Mouse (Mus musculus) forebrain, postnatal 0 days (tissue): ENCODE data around the gene Wtip. TPM values are rescaled to one million over a fixed set of nuclear protein-coding genes. Genes with fewer than 3 reads are reported as not detected.
A peak's percentile ranks its signal among the peaks of the same experiment; 100 is the strongest.

Experiments
- ATAC-seq: fragments of 200-750 bp; cut with Nextera tagmentation; 2 replicates; pipeline ENCODE4 v1.8.0; 2017; ENCODE audit warnings: mild to moderate bottlenecking, moderate library complexity
- DNase-seq: peaks from one replicate; pipeline ENCODE4 v3.0.0-alpha.2; 2015
- H3K27ac ChIP-seq: fragments of 300-500 bp; sonication (generic); 2 replicates; pipeline ENCODE4 v1.5.1; 2014; ENCODE audit warnings: low read depth, mild to moderate bottlenecking, antibody characterized with exemption, low read length, moderate library complexity, mixed read lengths
- H3K27me3 ChIP-seq: fragments of 300-500 bp; sonication (generic); 2 replicates; pipeline ENCODE4 v1.6.1; 2014; ENCODE audit warnings: mild to moderate bottlenecking, low read length, mixed read lengths; ENCODE audit not compliant: insufficient read depth
- H3K36me3 ChIP-seq: fragments of 300-500 bp; sonication (generic); 2 replicates; pipeline ENCODE4 v1.6.1; 2014; ENCODE audit warnings: mild to moderate bottlenecking, moderate library complexity; ENCODE audit not compliant: insufficient read depth
- H3K4me1 ChIP-seq: fragments of 300-500 bp; sonication (generic); 2 replicates; pipeline ENCODE4 v1.6.1; 2014; ENCODE audit warnings: antibody characterized with exemption; ENCODE audit not compliant: insufficient read depth
- H3K4me2 ChIP-seq: fragments of 300-500 bp; sonication (generic); 2 replicates; pipeline ENCODE4 v1.6.1; 2014; ENCODE audit warnings: low read depth, mild to moderate bottlenecking, moderate library complexity
- H3K4me3 ChIP-seq: fragments of 300-500 bp; sonication (generic); 2 replicates; pipeline ENCODE4 v1.5.1; 2014; ENCODE audit warnings: low read depth, low read length, mixed read lengths
- H3K9ac ChIP-seq: fragments of 300-500 bp; sonication (generic); 2 replicates; pipeline ENCODE4 v1.6.1; 2014; ENCODE audit warnings: mild to moderate bottlenecking
- H3K9me3 ChIP-seq: fragments of 300-500 bp; sonication (generic); 2 replicates; pipeline ENCODE4 v1.6.1; 2016; ENCODE audit warnings: low read length
- CTCF ChIP-seq: sonication (generic); IDR thresholded peaks from 2 replicates; pipeline ENCODE4 v1.5.1; 2016; ENCODE audit warnings: antibody characterized with exemption, control low read depth, low read depth
- WGBS: fragments of 180-500 bp; shearing (Covaris S2); extraction: QIAGEN DNeasy Blood & Tissue Kit; methylation state at CpG from one replicate; pipeline ENCODE4 v1.1.7; 2014; 5-methylcytosine and 5-hydroxymethylcytosine counted together
- polyA plus RNA-seq: library from polyadenylated mRNA; unstranded; fragments of >200 nt; fragmentation: Nextera tagmentation; extraction: Ambion mirVana; gene quantifications from 2 replicates; pipeline ENCODE4 v1.2.1, GENCODE M21; 2015
- total RNA-seq: library from RNA; depleted of rRNA; stranded (reverse); fragments of >200 nt; gene quantifications from 2 replicates; pipeline ENCODE4 v1.2.3, GENCODE M21; 2014

Gene Wtip
- total and polyA plus RNA-seq, 2 experiments from 2014 or later = 3.4 to 42.1 TPM

DNA sequence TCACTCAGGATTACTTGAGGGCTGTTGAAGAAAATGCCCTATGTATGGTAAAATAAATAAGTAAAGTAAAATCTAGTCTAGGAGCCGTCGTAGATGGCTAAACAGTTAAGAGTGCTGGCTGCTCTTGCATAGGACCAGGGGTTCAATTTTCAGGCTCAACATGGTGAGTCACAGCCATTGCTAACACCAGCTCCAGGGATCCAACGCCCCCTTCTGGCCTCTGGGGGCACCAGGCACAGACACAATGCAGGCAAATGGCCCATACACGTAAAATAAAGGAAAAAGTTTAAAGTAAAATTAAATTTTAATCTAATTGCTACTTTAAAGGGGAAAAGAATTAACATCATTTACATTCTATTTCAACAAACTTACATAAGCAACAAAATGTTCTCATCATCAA, 33.8 kb upstream of the Wtip start:
- WGBS = 51% methylated on average over 4 of the region's 4 CpGs
- TF ChIP-seq CTCF = peak; percentile 38
- no peak overlapping the region for H3K4me2 ChIP-seq
- DNase-seq = no peak
- H3K27ac ChIP-seq = no peak overlapping the region
- H3K9me3 ChIP-seq = no peaks in the 10 kb centered on the region
- H3K4me3 ChIP-seq = no peak overlapping the region
- peaks cover 30% of the 10 kb centered on the region for H3K36me3 ChIP-seq
- no peaks in the 10 kb centered on the region for H3K27me3 ChIP-seq
- ATAC-seq = no peak
- H3K9ac ChIP-seq = no peak overlapping the region
- H3K4me1 ChIP-seq = peaks cover 8% of the 10 kb centered on the region; the same call in 1 of the 2 replicates

GRCm38 (mm10) chr7:34165999-34166398, 32.9 kb upstream of the Wtip start:
- H3K27ac ChIP-seq = no peak overlapping the region
- H3K4me2 ChIP-seq = no peak overlapping the region
- no peak overlapping the region for H3K9ac ChIP-seq
- peaks cover 39% of the 10 kb centered on the region for H3K36me3 ChIP-seq
- no peak overlapping the region for H3K4me3 ChIP-seq
- no peaks in the 10 kb centered on the region for H3K9me3 ChIP-seq
- no peaks in the 10 kb centered on the region for H3K27me3 ChIP-seq
- no peak for ATAC-seq
- WGBS = 85% methylated on average over 3 of the region's 3 CpGs
- DNase-seq = no peak
- TF ChIP-seq CTCF = no peak
- peaks cover 8% of the 10 kb centered on the region; the same call in 1 of the 2 replicates for H3K4me1 ChIP-seq

DNA sequence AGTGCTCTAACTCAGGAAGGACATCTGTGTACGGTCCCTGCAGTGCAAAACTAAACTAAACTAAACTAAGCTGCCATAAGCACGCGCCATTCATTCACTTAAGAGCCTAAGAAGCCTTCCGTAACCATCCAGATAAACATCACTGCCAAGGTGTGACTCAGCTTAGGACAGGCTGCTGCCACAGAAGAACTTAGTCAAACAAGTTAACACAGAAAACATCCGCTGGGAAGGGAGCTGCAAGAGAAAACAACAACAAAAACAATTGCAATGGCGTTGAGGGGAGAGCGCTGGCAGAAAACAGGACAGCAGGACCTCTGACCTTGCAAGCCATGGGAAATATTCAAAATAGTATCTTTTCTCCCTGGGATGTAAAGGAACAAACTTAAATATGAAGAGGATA, 31.6 kb upstream of the Wtip start:
- Histone ChIP-seq H3K36me3 (peaks cover 50% of the 10 kb centered on the region), H3K4me3 (no peak overlapping the region), H3K27me3 (no peaks in the 10 kb centered on the region), H3K27ac (no peak overlapping the region), H3K9me3 (no peaks in the 10 kb centered on the region), H3K4me1 (peaks cover 8% of the 10 kb centered on the region; the same call in 1 of the 2 replicates), H3K9ac (no peak overlapping the region), H3K4me2 (no peak overlapping the region)
- TF ChIP-seq CTCF = no peak
- ATAC-seq (no peak), DNase-seq (no peak)
- 92% methylated on average over 7 of the region's 7 CpGs for WGBS

DNA sequence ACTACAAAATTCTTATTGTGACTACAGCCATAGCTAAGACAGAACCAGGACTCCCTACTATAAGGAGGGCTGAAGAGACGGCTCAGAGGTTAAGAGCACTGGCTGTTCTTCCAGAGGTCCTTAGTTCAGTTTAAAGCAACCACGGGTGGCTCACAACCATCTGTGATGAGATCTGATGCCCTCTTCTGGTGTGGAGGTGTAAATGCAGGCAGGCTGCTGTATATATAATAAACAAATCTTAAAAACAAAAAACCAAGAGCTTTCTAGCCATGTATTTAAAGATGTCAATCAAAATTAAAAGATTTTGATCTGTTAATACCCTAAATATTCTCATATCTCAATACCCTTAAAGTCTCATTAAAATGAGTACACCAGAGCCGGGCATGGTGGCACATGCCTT, 26.1 kb upstream of the Wtip start:
- 92% methylated on average over 3 of the region's 3 CpGs for WGBS
- no peak for ATAC-seq
- no peak overlapping the region for H3K27ac ChIP-seq
- no peak for DNase-seq
- H3K4me2 ChIP-seq = no peak overlapping the region
- H3K4me1 ChIP-seq = no peaks in the 10 kb centered on the region
- TF ChIP-seq CTCF = peak; percentile 29; the same call in 1 of the 2 replicates
- peaks cover 91% of the 10 kb centered on the region for H3K36me3 ChIP-seq
- no peaks in the 10 kb centered on the region for H3K27me3 ChIP-seq
- H3K4me3 ChIP-seq = no peak overlapping the region
- no peak overlapping the region for H3K9ac ChIP-seq
- H3K9me3 ChIP-seq = no peaks in the 10 kb centered on the region

DNA sequence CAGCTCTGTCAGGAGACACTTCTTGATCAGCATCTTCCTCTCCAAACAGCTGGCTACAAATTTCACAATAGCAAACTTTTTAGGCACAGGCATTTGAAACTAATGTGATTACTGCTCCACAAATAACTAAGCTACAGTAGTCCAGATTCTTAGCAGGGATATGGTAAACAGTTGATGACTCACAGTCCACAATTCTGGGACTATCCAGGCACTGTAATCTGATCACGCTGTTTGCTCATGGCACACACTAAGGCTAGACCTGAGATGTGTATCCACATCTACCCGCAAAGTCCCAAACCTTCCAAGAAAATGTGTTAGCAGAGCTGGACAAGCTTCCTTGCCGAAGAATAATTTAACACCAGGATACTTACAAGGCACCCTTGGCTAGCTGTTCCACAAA, 24.9 kb upstream of the Wtip start:
- Histone ChIP-seq H3K9ac (no peak overlapping the region), H3K27ac (no peak overlapping the region), H3K36me3 (peaks cover 90% of the 10 kb centered on the region), H3K4me1 (no peaks in the 10 kb centered on the region), H3K4me2 (no peak overlapping the region), H3K9me3 (no peaks in the 10 kb centered on the region), H3K27me3 (no peaks in the 10 kb centered on the region), H3K4me3 (no peak overlapping the region)
- no peak for TF ChIP-seq CTCF
- no peak for ATAC-seq
- 98% methylated on average over 3 of the region's 3 CpGs for WGBS
- DNase-seq = no peak

DNA sequence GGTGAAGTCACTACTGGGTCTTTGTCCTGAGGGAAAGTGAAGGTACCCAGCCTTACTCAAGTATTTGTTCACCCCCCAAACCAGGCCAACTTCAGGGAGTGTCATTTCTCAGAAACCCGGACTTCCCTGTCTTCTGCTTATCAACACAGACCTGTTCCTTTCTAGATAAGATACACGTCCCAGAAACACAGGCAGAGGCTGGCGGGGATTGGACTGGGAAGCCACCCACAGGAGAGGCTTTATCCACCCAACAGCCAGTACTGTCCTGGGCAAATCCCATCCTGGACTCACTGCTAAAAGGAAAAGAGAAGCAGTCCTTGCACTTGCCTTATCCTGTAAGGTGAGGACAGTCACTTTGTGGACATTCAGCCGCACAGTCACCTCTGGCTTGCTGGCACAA, 14.1 kb upstream of the Wtip start:
- WGBS = 93% methylated on average over 4 of the region's 4 CpGs
- no peak for ATAC-seq
- H3K4me2 ChIP-seq = no peak overlapping the region
- no peaks in the 10 kb centered on the region for H3K9me3 ChIP-seq
- no peak overlapping the region for H3K27ac ChIP-seq
- no peak overlapping the region for H3K4me3 ChIP-seq
- H3K36me3 ChIP-seq = peaks cover 87% of the 10 kb centered on the region
- no peaks in the 10 kb centered on the region for H3K4me1 ChIP-seq
- no peak overlapping the region for H3K9ac ChIP-seq
- DNase-seq = no peak
- H3K27me3 ChIP-seq = no peaks in the 10 kb centered on the region
- TF ChIP-seq CTCF = no peak

- Histone ChIP-seq H3K27me3 (no peaks in the 10 kb centered on the region), H3K27ac (no peak overlapping the region), H3K4me2 (no peak overlapping the region), H3K36me3 (peaks cover 58% of the 10 kb centered on the region), H3K4me3 (no peak overlapping the region), H3K9me3 (no peaks in the 10 kb centered on the region), H3K4me1 (no peaks in the 10 kb centered on the region), H3K9ac (no peak overlapping the region)
- WGBS = 89% methylated on average over 13 of the region's 13 CpGs
- DNase-seq (no peak), ATAC-seq (peak; percentile 20; the same call in 1 of the 2 replicates)
- TF ChIP-seq CTCF = no peak
Observed at GRCm38 (mm10) chr7:34141123-34141522, 8.1 kb upstream of the Wtip start.

DNA sequence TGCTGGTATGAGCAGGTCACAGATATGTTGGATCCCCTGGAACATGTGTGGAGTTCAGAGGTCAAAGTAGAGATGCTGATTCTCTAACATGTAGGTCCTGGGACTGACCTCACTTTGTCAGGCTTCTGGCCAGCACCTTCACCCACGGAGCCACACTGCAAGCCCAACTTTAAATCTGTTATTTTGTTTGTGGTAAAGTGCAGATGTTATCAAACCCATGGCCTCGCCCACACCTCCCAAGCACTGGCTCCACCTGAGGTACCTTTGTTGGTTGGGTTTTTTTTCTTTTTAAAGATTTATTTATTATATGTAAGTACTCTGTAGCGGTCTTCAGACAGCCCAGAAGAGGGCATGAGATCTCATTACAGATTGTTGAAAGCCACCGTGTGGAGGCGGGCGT, 6.4 kb upstream of the Wtip start:
- H3K9me3 ChIP-seq = no peaks in the 10 kb centered on the region
- DNase-seq (no peak), ATAC-seq (no peak)
- H3K36me3 ChIP-seq = peaks cover 43% of the 10 kb centered on the region
- H3K27ac ChIP-seq = no peak overlapping the region
- WGBS = 94% methylated on average over 6 of the region's 6 CpGs
- H3K27me3 ChIP-seq = no peaks in the 10 kb centered on the region
- H3K4me1 ChIP-seq = no peaks in the 10 kb centered on the region
- no peak overlapping the region for H3K9ac ChIP-seq
- H3K4me2 ChIP-seq = no peak overlapping the region
- no peak for TF ChIP-seq CTCF
- H3K4me3 ChIP-seq = no peak overlapping the region
